Mouse (Mus musculus): ENCODE results near the gene Olfr549.

Gene Olfr549

DNA sequence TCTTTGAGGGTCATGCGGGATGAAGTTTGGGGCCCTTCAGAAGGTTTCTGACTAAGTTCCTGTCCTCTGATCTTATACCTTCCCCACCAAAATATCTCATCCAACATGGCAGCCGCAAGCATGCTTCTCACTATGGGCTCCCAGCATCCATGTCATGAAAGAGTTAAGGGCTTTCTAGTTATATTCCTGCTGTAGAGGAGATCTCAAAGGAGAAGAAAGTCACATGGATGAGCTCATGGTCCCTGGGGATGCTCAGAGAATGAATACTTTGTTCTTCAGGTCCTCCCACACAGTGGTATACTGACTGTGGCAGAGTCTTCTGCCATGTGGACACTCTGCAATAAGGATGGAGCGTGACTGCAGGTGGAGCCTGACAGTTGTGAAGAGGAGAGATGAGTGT is at the start of gene Olfr549:
TSS of gene Olfr549 (plus strand) at position 301 of the 400 bp plus-strand sequence.
- no peak for DNase-seq

DNA sequence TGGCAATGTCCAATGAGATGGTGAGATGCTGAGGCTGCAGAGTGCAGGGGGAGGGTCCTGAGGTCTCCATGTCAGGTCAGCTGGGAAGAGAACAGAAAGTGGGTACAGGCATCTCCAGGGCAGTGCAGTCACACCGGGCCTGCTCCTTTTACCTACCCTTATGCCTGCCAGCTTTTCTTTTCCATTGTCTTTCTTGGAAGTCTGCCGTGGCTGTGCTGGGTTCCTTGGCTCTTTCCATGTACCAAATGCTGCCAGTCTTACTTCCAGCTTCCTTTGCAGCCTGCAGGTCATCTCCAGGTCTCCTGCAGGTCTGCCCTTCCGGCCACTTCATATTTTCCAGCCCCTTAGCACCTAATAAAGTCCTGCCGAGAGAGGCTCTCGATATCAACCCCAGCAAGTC is 47.7 kb upstream of the Olfr549 start:
- DNase-seq: no peak

DNA sequence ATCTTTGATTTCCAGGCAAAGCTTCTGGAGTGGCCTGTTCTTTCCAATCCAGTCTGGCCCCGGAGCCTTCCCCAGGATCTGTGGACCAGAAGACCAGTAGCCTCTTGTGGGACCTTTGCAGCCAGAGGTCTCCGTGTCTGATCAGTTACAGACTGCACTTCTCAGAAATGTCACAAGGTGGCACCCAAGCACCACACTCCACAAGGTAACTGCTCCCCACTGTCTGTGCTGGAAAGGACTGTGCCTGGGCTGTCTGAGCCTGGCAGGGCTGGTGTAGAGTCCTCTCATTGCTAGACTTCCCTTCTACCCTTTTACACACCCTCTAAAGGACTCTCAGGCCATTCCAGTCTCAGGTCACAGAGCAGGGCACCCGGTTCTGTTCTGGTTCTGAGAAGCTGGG is 42.8 kb upstream of the Olfr549 start:
- DNase-seq: peak; percentile 66 to 85

- no peak for DNase-seq
These were observed 41.6 kb upstream of the Olfr549 start for GRCm38 (mm10) chr7:102508066-102508465.

DNA sequence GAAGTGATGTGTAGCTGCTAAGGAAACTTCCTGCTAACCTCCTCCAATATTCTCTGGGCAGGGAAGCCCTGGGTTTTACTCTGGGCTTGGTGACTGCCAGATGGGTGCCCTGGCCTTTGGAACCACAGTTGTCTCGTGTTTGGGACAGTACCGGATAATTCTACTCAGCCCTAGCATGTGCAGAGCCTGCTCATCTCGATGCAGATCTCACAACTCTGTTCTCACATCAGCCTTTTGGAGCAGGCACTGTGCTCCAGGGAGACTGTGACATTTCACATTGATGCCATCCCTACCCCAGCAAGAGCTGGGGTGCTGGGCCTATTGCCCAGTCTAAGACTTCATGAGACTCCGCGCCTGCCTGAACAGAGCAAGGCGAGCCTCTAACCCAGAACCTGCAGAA is 41.0 kb upstream of the Olfr549 start:
- no peak for DNase-seq

DNA sequence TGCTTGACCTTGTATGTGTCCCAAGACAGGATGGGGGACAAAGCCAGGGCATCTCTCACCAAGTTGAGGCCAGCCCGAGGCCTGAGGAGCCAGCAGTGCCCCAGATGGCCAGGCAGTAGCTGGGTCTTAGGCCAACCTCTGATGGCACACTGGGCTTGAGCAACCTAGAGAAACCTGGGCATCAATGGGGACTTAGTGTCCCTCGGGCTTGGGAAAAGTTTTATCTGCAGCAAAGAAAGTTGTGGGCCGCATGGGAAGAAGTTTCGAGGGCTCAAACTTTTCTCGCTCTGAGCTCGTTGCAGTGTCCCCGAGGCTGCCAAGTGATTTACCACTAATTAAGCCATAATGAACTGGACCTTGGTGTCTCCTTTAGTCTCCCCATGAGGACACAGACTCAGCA is 39.9 kb upstream of the Olfr549 start:
- DNase-seq: no peak

DNA sequence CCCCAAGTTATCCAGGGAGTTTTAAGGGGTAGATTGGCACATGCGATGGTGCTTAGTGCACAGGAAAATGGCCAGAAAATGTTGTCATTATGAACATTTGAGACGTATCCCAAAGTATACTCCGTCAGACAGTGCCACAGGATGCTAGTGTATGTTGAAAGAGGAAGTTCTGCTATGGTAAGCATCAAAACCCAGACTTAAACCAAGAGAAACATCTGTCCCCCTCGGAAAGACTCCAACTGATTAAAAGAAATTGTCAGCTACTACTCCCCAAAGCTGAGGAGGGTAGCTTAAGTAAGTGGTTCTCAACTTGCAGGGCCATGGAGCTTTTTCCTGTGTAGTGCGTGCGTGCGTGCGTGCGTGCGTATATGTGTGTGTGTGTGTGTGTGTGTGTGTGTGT is 37.7 kb upstream of the Olfr549 start:
- DNase-seq: no peak

- DNase-seq: peak; percentile 73 to 96
These were observed 36.7 kb upstream of the Olfr549 start for GRCm38 (mm10) chr7:102512814-102513435.

- DNase-seq: no peak
These were observed 35.5 kb upstream of the Olfr549 start for GRCm38 (mm10) chr7:102514144-102514543.

GRCm38 (mm10) chr7:102516261-102517050 is 33.2 kb upstream of the Olfr549 start:
- peak; percentile 5 to 32 for DNase-seq

GRCm38 (mm10) chr7:102517051-102517335 is 32.7 kb upstream of the Olfr549 start:
- no peak for DNase-seq

DNA sequence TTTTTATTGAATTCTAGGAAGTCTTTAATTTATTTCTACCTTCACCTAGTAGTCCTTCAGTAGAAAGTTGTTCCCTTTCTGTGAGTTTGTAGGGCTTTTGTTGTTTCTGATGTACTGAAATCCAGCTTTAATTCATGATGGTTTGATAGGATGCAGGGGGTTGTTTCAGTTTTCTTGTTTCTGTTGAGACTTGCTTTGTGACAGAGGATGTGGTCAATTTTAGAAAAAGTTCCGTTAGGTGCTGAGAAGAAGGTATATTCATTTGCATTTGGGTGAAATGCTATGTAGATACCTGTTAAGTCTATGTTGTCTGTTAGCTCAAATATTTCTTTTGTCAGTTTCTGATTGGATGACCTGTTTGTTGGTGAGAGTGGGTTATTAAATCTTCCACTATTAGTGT is 20.6 kb upstream of the Olfr549 start:
- DNase-seq: no peak

GRCm38 (mm10) chr7:102534449-102534848 is 15.2 kb upstream of the Olfr549 start, which contains the start of gene Olfr547:
Olfr547 (plus strand) TSS chr7:102534749.
- no peak for DNase-seq

DNA sequence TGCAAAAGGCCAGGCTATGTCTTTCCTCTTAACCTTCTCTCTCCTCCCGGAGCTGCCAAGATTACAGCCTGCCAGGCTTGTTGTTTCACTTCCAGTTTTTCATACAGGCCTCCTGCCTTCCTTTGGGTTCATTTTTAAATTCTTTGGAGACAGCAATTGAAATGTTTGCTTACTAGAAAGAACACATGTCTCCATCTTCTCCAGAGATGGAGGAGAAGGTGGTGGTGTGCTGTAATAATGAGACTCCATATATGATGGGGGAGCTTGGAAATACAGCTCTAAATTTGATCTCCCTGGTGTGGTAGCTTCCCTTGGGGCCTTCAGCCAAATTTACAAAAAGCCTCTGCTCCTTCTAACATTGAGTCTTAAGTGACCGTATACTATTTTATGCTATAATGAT is 9.1 kb upstream of the Olfr549 start, which contains the start of gene Olfr548-ps1:
TSS of gene Olfr548-ps1 (plus strand) at position 301 of the 400 bp plus-strand sequence.
- no peak for DNase-seq

- DNase-seq: no peak
These were observed 8.4 kb upstream of the Olfr549 start for GRCm38 (mm10) chr7:102541251-102541650.

- DNase-seq: no peak
These were observed 3.6 kb downstream of the Olfr549 start for GRCm38 (mm10) chr7:102553279-102553678.

- peak; percentile 95 to 96 for DNase-seq
These were observed 15.6 kb downstream of the Olfr549 start, which contains the start of gene Trim21 for GRCm38 (mm10) chr7:102564999-102565997. Trim21 (minus strand) TSS chr7:102565486.

DNA sequence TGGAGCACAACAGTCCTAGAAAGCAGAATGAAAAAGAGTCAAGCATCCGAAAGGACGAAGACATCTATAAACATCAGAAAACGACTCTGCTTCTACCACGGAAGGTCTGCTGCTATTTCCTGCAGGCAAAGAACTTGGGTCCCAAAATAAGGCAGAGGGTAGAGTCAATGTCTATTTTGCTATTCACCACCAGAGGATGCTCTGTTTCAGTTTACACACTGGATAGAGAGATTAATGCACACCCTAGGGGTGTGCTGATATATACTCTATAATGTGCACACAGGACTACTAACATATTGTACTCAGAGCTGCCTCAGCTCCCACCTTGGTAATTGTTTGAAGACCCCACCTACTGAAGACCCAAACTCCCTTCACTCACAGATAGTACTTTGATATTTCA is 16.5 kb downstream of the Olfr549 start:
- no peak for DNase-seq

DNA sequence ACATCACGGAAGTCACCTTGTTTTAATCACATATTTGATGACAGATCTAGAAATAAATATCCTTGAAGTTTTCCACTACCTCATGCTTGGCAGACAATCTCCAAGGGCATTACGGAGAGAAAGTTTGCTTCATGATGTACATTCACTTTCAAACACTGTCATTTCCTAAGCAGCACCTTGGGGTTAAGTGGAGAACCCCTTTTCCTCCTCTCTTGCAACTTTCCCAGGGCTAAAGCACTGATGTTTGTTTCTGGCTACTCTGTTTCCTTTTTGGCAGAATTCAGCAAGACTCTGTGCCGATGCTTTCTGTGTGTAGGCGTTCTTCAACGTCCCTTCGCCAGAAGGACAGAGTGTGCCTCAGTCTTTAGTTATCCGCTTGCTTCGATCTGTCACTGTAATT is 21.5 kb downstream of the Olfr549 start, which contains the start of gene Olfr550:
TSS of gene Olfr550 (plus strand) at position 301 of the 400 bp plus-strand sequence.
- DNase-seq: no peak

DNA sequence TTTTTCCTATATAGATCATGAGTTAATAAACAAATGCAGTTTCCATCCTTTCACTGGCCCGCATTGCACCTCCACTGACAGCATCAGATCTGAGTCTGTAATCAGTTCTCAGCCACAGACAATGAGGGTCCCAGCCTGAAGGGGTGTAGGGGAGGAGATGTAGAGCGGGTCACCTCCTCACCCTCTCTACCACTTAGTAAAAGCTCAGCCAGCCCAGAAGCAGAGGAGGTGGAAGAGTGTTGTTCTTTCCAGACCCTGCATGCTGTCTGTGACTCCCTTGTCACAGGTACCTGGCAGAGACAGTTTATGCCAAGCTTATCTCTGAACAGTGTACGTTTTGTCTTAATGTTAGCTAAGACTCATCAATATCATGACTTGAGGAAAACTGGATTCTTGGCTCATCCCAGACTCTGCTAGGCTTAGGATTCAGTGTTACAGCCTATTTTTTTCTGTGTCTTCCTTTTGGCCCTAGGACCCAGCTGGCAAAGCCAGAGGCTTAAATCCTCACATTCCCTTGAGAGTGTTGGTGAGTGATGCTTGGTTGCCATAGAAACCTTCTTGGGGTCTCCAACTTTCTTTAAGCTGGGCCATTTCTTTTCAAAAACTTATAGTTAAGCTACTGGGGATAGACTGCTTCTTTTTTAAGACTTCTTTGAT is 23.6 kb downstream of the Olfr549 start:
- no peak for DNase-seq

- DNase-seq: no peak
These were observed 26.3 kb downstream of the Olfr549 start for GRCm38 (mm10) chr7:102575998-102576397.

DNA sequence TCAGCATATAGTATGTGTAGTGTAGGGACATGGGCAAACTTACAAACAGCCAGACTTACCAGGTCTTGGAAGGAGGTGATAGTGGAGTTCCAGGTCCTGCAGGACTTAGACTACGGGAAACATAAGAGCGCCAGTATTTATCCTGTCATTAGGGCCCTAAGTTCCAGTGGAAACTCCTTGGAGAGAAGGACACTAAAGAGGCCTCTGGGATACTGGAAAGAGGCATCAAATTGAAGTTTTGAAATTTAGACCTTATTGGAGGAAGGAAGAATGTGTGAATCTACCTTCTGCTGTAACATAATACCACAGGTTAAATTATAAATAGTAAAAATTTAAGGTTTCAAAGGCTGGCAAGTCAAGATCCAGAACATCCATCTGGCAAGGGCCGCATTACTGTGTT is 42.1 kb downstream of the Olfr549 start, which contains the start of gene Olfr551:
TSS of gene Olfr551 (minus strand) at position 101 of the 400 bp plus-strand sequence.
- DNase-seq: no peak
